Mouse (Mus musculus): ENCODE measurements around the gene Rad51b. TPM values are rescaled to one million over a fixed set of nuclear protein-coding genes. Genes with fewer than 3 reads are reported as not detected.

Gene Rad51b
- polyA plus RNA-seq, 1 experiment from 2014 or later = 3.9 TPM

DNA sequence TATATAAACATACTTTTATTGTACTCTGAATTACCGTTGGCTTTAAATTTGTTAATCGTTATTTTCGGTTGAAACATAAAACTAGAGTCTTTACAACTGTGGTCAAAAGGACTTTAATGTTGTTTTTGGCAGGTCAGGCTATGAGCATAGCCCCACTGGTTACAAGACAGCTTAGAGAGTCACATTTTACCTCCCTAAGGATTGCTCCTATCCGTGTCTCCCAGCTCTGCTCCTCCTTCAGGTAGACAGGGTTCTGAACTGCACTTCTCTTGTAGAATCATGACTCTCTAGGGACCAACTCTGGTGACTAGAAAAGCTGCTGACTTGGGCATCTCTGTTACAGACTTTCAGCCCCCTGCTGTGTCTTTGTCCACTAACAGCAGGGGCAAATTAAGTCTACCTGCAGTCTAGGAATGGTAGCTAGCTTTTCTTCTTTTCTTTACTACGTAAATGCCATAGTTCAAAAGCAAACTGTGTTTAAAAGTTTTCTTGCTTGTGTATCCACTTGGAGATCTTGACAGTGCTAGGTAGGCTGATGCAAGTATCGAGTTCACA, 44.3 kb downstream of the Rad51b start:
- DNase-seq (ENCODE audit: low spot score) = peak; percentile 89
- Histone ChIP-seq H3K4me3 (replicated peaks; ENCODE audit: low read depth, low read length) (no peak overlapping the region), H3K4me2 (ENCODE audit: low read length) (no peak overlapping the region), H3K36me3 (ENCODE audit: insufficient read depth, low read length) (no peaks in the 10 kb centered on the region), H3K27ac (peak overlapping the region; percentile 73; the same call in 1 of the 2 replicates), H3K27me3 (ENCODE audit: insufficient read depth, low read length) (no peaks in the 10 kb centered on the region), H3K4me1 (replicated peaks; ENCODE audit: insufficient read depth, low read length) (0 out of 2 replicates have a peak, but pooled peaks cover 4% of the 10 kb centered on the region), H3K9me3 (replicated peaks; ENCODE audit: low read length) (no peaks in the 10 kb centered on the region), H3K9ac (ENCODE audit: low read depth, low read length) (no peak overlapping the region)
- no peak for ATAC-seq (replicated peaks; ENCODE audit: low FRiP score, low read depth)
- WGBS = 33% methylated on average over 6 of the region's 6 CpGs
- TF ChIP-seq CTCF (IDR thresholded peaks at IDR 0.05; ENCODE audit: low read depth) = no peak

DNA sequence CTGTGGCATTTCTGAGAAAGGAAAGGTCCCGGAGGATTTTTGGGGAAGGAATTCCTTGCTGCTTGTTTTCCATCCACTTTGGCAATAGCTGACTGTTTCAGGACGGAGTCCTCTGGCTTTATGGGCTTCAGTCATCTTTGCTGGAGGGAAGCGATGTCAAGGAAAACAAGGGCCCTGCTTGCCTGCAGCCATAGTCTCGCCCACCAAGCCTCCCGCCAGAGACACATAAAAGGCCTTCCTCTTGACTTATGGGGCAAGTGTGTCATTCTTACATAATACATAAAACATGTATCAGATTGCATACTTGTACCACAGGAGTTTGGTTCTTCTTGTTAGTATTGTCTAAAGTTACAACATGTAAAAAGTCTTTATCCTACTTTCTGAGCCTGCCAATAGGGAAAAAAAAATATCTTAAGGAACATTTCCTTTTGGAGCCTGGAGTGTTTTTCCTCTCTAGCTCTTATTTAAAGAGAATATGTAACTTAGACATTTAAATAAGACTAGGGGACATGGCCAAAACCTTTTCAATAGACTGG, 49.2 kb downstream of the Rad51b start:
- Histone ChIP-seq H3K36me3 (ENCODE audit: insufficient read depth, low read length) (no peaks in the 10 kb centered on the region), H3K4me3 (replicated peaks; ENCODE audit: low read depth, low read length) (no peak overlapping the region), H3K4me1 (replicated peaks; ENCODE audit: insufficient read depth, low read length) (0 out of 2 replicates have a peak, but pooled peaks cover 4% of the 10 kb centered on the region), H3K9me3 (replicated peaks; ENCODE audit: low read length) (no peaks in the 10 kb centered on the region), H3K27me3 (ENCODE audit: insufficient read depth, low read length) (no peaks in the 10 kb centered on the region), H3K4me2 (ENCODE audit: low read length) (no peak overlapping the region), H3K27ac (no peak overlapping the region), H3K9ac (ENCODE audit: low read depth, low read length) (no peak overlapping the region)
- DNase-seq (ENCODE audit: low spot score) (no peak), ATAC-seq (replicated peaks; ENCODE audit: low FRiP score, low read depth) (no peak)
- TF ChIP-seq CTCF (IDR thresholded peaks at IDR 0.05; ENCODE audit: low read depth) = no peak
- WGBS = 47% methylated on average over 5 of the region's 5 CpGs

DNA sequence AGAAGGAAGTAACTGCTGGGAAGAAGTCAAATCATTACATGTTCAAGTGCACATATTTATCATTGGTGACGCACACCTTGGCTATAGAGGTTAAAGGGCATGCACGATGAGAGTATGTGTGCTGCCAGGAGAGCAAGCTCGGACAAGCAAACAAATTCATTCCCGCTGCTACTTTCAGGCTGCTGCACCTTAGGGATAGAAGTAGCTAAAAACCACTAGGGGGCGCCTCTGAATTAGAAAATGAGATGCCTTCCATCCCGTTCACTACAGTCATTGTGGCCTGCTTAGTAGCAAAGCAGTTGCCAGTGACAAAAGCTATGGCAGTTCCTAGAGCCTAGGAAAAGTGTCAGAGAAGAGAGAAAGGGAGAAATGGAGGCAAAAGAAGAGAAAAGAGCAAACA, 50.6 kb downstream of the Rad51b start:
- WGBS = 6% methylated on average over 6 of the region's 6 CpGs
- peak; percentile 54; the same call in 1 of the 2 replicates for ATAC-seq (replicated peaks; ENCODE audit: low FRiP score, low read depth)
- H3K27ac ChIP-seq = no peak overlapping the region

DNA sequence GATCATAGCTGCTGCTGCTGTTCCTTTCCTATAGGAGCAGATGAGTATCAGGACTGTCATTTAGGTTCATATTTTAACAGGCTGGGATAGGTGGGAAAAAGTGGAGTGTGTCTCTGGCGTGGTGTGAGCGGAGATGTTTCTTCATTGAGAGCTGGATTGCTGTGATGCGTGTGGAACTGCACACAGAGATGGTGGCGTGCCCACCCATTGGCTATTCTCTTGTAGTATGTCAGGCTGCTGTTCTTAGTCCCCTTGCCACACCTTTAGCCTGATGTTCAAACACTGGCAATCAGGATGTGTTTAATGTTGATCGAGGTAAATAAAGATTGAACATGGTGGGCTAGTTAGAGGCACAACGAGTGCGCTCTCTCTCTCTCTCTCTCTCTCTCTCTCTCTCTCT, 54.4 kb downstream of the Rad51b start:
- Histone ChIP-seq H3K4me3 (replicated peaks; ENCODE audit: low read depth, low read length) (no peak overlapping the region), H3K36me3 (ENCODE audit: insufficient read depth, low read length) (no peaks in the 10 kb centered on the region), H3K9ac (ENCODE audit: low read depth, low read length) (no peak overlapping the region), H3K27me3 (ENCODE audit: insufficient read depth, low read length) (no peaks in the 10 kb centered on the region), H3K4me1 (replicated peaks; ENCODE audit: insufficient read depth, low read length) (peaks cover 9% of the 10 kb centered on the region; the same call in 1 of the 2 replicates), H3K4me2 (ENCODE audit: low read length) (no peak overlapping the region), H3K27ac (no peak overlapping the region), H3K9me3 (replicated peaks; ENCODE audit: low read length) (no peaks in the 10 kb centered on the region)
- 92% methylated on average over 7 of the region's 7 CpGs for WGBS
- DNase-seq (ENCODE audit: low spot score) (no peak), ATAC-seq (replicated peaks; ENCODE audit: low FRiP score, low read depth) (no peak)
- TF ChIP-seq CTCF (IDR thresholded peaks at IDR 0.05; ENCODE audit: low read depth) = no peak

More for the DNA sequence above, 50.6 kb downstream of the Rad51b start:
- Histone ChIP-seq H3K9me3 (replicated peaks; ENCODE audit: low read length) (no peaks in the 10 kb centered on the region), H3K27me3 (ENCODE audit: insufficient read depth, low read length) (no peaks in the 10 kb centered on the region), H3K9ac (ENCODE audit: low read depth, low read length) (no peak overlapping the region), H3K4me2 (ENCODE audit: low read length) (no peak overlapping the region), H3K36me3 (ENCODE audit: insufficient read depth, low read length) (no peaks in the 10 kb centered on the region), H3K4me1 (replicated peaks; ENCODE audit: insufficient read depth, low read length) (0 out of 2 replicates have a peak, but pooled peaks cover 8% of the 10 kb centered on the region), H3K4me3 (replicated peaks; ENCODE audit: low read depth, low read length) (no peak overlapping the region)
- peak; percentile 86 for TF ChIP-seq CTCF (IDR thresholded peaks at IDR 0.05; ENCODE audit: low read depth)
- DNase-seq (ENCODE audit: low spot score) = peak; percentile 98

DNA sequence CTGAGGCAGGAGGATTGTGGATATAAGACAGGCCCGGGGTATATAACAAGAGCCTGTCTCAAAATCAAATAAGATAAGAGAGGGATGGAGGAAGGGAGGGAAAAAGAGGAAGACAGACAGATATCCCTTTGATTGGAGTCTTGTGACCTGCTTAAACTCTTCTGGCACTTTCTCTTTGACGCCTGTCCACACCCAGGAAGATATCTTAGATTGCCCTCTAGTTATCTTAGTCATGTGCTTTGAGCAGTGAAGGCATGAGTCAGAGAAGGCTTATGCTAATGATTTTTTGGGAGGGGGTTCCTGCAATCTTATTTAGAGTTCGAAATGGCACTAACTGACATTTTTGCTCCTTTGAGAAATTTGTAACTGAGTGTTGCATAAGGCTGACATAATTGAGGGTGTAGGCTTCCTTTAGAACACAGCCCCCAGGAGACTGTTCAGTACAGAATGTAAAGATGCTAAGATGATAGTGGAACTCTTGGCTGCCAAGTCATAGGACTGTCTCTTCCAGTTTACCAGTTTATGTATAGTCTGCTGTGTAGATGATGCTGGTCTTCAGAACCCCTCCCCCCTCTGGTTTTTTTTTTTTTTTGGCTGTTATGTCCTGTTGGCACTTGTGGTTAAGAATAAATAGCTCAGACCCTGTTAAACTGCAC, 55.1 kb downstream of the Rad51b start:
- ATAC-seq (replicated peaks; ENCODE audit: low FRiP score, low read depth) (no peak), DNase-seq (ENCODE audit: low spot score) (no peak)
- no peak for TF ChIP-seq CTCF (IDR thresholded peaks at IDR 0.05; ENCODE audit: low read depth)
- no peak overlapping the region for H3K4me2 ChIP-seq (ENCODE audit: low read length)
- H3K36me3 ChIP-seq (ENCODE audit: insufficient read depth, low read length) = no peaks in the 10 kb centered on the region
- H3K9ac ChIP-seq (ENCODE audit: low read depth, low read length) = no peak overlapping the region
- peaks cover 9% of the 10 kb centered on the region for H3K4me1 ChIP-seq (replicated peaks; ENCODE audit: insufficient read depth, low read length)
- H3K27me3 ChIP-seq (ENCODE audit: insufficient read depth, low read length) = no peaks in the 10 kb centered on the region
- WGBS = 75% methylated on average over 3 of the region's 3 CpGs
- H3K27ac ChIP-seq = no peak overlapping the region
- H3K9me3 ChIP-seq (replicated peaks; ENCODE audit: low read length) = no peaks in the 10 kb centered on the region
- no peak overlapping the region for H3K4me3 ChIP-seq (replicated peaks; ENCODE audit: low read depth, low read length)

GRCm38 (mm10) chr12:79352742-79353114, 55.6 kb downstream of the Rad51b start:
- ATAC-seq (replicated peaks; ENCODE audit: low FRiP score, low read depth) = no peak
- H3K4me3 ChIP-seq (replicated peaks; ENCODE audit: low read depth, low read length) = no peak overlapping the region
- H3K36me3 ChIP-seq (ENCODE audit: insufficient read depth, low read length) = no peaks in the 10 kb centered on the region
- H3K4me2 ChIP-seq (ENCODE audit: low read length) = no peak overlapping the region
- no peaks in the 10 kb centered on the region for H3K9me3 ChIP-seq (replicated peaks; ENCODE audit: low read length)
- no peak overlapping the region for H3K9ac ChIP-seq (ENCODE audit: low read depth, low read length)
- no peak for DNase-seq (ENCODE audit: low spot score)
- WGBS = 38% methylated on average over 3 of the region's 3 CpGs
- H3K27me3 ChIP-seq (ENCODE audit: insufficient read depth, low read length) = no peaks in the 10 kb centered on the region
- no peak for TF ChIP-seq CTCF (IDR thresholded peaks at IDR 0.05; ENCODE audit: low read depth)
- H3K4me1 ChIP-seq (replicated peaks; ENCODE audit: insufficient read depth, low read length) = peaks cover 9% of the 10 kb centered on the region
- H3K27ac ChIP-seq = 0 out of 2 replicates have a peak overlapping the region, but pooled peaks have one; percentile 27

Measured in kidney, postnatal 0 days (tissue).